Mouse (Mus musculus) testis, postnatal 10 days (tissue): ENCODE data around the gene Klrb1.
"Not testable (repeated sequence)": the region's sequence is repeated elsewhere in the genome, so short reads cannot be mapped to it uniquely, and the experiment has no call there.

Source experiments
- DNase-seq: peaks from one replicate; pipeline ENCODE4 v3.0.0; 2021; ENCODE audit warnings: low spot score

The Klrb1 gene

GRCm38 (mm10) chr6:128722959-128723358 lies at the start of gene Klrb1:
Gene Klrb1 (minus strand): TSS chr6:128723059.
- DNase-seq = no peak

GRCm38 (mm10) chr6:128769481-128770253 lies 46.8 kb upstream of the Klrb1 start:
- no peak for DNase-seq

- no peak for DNase-seq
Observed at GRCm38 (mm10) chr6:128768047-128768446, 45.2 kb upstream of the Klrb1 start.

GRCm38 (mm10) chr6:128766486-128767254 lies 43.8 kb upstream of the Klrb1 start:
- peak; percentile 58 for DNase-seq

- DNase-seq = no peak
Observed at GRCm38 (mm10) chr6:128765211-128765610, 42.4 kb upstream of the Klrb1 start.

- no peak for DNase-seq
Observed at GRCm38 (mm10) chr6:128764598-128764997, 41.7 kb upstream of the Klrb1 start.

- peak; percentile 93 for DNase-seq
Observed at GRCm38 (mm10) chr6:128763736-128764523, 41.1 kb upstream of the Klrb1 start.

- not testable (repeated sequence) for DNase-seq
Observed at GRCm38 (mm10) chr6:128762892-128763670, 40.2 kb upstream of the Klrb1 start.

GRCm38 (mm10) chr6:128761144-128761540 lies 38.3 kb upstream of the Klrb1 start:
- DNase-seq = no peak

- DNase-seq = peak; percentile 90
Observed at GRCm38 (mm10) chr6:128760416-128761143, 37.7 kb upstream of the Klrb1 start.

- DNase-seq = peak; percentile 96
Observed at GRCm38 (mm10) chr6:128760016-128760415, 37.2 kb upstream of the Klrb1 start.

GRCm38 (mm10) chr6:128759221-128759950 lies 36.5 kb upstream of the Klrb1 start:
- no peak for DNase-seq

- DNase-seq = not testable (repeated sequence)
Observed at GRCm38 (mm10) chr6:128755402-128755763, 32.5 kb upstream of the Klrb1 start.

GRCm38 (mm10) chr6:128754748-128755401 lies 32.0 kb upstream of the Klrb1 start:
- not testable (repeated sequence) for DNase-seq

GRCm38 (mm10) chr6:128754265-128754664 lies 31.4 kb upstream of the Klrb1 start:
- not testable (repeated sequence) for DNase-seq

GRCm38 (mm10) chr6:128753610-128754224 lies 30.9 kb upstream of the Klrb1 start:
- peak; percentile 83 for DNase-seq

GRCm38 (mm10) chr6:128747006-128747405 lies 24.1 kb upstream of the Klrb1 start:
- not testable (repeated sequence) for DNase-seq

GRCm38 (mm10) chr6:128737445-128737844 lies 14.6 kb upstream of the Klrb1 start:
- no peak for DNase-seq

- DNase-seq = peak; percentile 53
Observed at GRCm38 (mm10) chr6:128736100-128736499, 13.2 kb upstream of the Klrb1 start.
